Mouse (Mus musculus) testis, adult 2 months (tissue): ENCODE data around the gene Gm45799.

ENCODE experiments used
- CTCF ChIP-seq: fragments of 200-500 bp; IDR thresholded peaks from 2 replicates; pipeline ENCODE4 v1.5.1; 2012; ENCODE audit warnings: low read depth, mild to moderate bottlenecking, inconsistent platforms, low read length, moderate library complexity; ENCODE audit not compliant: control insufficient read depth, insufficient read depth, insufficient replicate concordance
- POLR2A ChIP-seq: fragments of 200-500 bp; IDR thresholded peaks from 2 replicates; pipeline ENCODE4 v1.6.1; 2012; ENCODE audit warnings: low read depth, mild to moderate bottlenecking, inconsistent platforms, low read length, moderate library complexity; ENCODE audit not compliant: control insufficient read depth

DNA sequence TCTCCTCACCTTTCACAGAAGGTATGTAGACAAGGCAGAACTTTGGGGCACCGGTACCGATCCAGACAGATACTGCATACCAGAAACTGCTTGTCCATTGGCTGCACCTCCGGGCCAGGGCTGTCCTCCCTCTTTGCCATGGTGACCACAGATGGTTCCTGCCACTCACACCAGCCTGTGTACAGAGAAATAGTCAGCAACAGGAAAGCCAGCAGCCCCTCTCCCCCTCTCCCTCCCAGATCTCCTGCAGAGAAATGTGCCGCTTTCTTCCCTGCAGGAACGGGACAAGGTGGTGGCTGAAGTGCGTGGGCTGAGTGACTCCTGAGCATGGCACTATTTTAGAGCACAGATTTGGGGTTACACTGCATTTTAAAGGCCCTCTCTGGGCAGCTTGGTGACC, 15.0 kb upstream of the Gm45799 start:
- TF ChIP-seq CTCF (no peak), POLR2A (no peak)
